In the genomic region with DNA sequence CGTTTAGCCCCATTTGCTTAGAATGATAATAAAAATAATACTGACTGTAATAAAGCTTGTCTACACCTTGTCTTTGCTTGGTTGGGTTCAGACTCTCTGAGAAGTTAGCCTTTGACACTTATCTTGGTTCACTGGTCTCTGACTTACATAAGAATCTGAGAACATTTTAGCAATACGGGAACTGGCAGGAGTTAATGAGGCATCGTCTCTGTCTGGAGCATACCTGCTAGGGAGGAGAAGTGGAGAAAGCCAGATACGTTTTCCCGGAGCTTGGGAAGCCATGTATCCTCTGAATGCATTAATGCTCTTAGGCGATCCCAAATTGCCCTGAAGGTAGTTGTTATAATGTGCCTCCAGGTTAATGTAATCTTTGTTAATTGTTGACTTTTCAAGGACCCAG, we compare ENCODE assay signal across 13 mouse cellular contexts.
"Had no signal": no experiment of that assay in that cellular context is flagged by ENCODE, and none has a peak within 500 bp of the region (broad histone marks: within the 10 kb centered on the region; RNA-seq: fewer than 3 reads in every experiment).

No protein-coding gene starts in this region.

- H3K4me3 ChIP-seq: limb, embryonic 13.5 days; liver, embryonic 15.5 days; midbrain, embryonic 13.5 days; myocyte; neural tube, embryonic 15.5 days had no signal

- H3K4me1 ChIP-seq: midbrain, embryonic 13.5 days had no signal

- H3K27me3 ChIP-seq: limb, embryonic 13.5 days; midbrain, embryonic 13.5 days; neural tube, embryonic 15.5 days had no signal

- DNase-seq: layer of hippocampus, adult 9-11 months; left cerebral cortex, postnatal 4 days; lung, adult 2 months; lung, postnatal 36 days; thymus, postnatal 14 days had no signal

- H3K9ac ChIP-seq: limb, embryonic 13.5 days; liver, embryonic 15.5 days; midbrain, embryonic 13.5 days; neural tube, embryonic 15.5 days had no signal

- H3K4me2 ChIP-seq: limb, embryonic 13.5 days; liver, embryonic 15.5 days; midbrain, embryonic 13.5 days; neural tube, embryonic 15.5 days had no signal

- H3K9me3 ChIP-seq: limb, embryonic 13.5 days; liver, embryonic 15.5 days; midbrain, embryonic 13.5 days; neural tube, embryonic 15.5 days had no signal

- H3K36me3 ChIP-seq: limb, embryonic 13.5 days; liver, embryonic 15.5 days; midbrain, embryonic 13.5 days; neural tube, embryonic 15.5 days had no signal

- ATAC-seq: hindbrain, postnatal 0 days; lung, postnatal 0 days; midbrain, embryonic 13.5 days had no signal

- H3K27ac ChIP-seq: hindbrain, postnatal 0 days; limb, embryonic 13.5 days; liver, embryonic 15.5 days; midbrain, embryonic 13.5 days; neural tube, embryonic 15.5 days; stomach, postnatal 0 days had no signal
